Mouse (Mus musculus): Measurements from ENCODE around the gene Rpl37a.

DNA sequence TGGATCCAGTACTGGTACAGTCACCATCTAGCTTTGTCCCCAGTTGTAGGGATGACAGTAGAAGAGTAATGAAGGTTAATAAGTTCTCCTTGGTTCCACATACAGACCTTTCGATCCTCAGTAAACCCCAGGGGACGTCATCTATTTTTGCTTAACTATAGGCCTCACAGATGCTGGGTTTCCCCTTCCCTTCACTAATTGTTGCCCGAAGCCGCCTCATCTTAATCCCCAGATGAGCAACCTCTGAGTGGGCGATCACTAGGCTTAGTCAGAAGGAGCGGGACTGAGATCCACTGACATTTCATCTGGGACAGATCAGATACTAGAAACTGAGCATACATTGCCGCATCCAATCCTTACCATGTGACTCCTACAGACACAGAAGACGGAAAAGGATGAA, 44.1 kb downstream of the Rpl37a start:
- TF ChIP-seq POLR2A (IDR thresholded peaks at IDR 0.05; ENCODE audit: borderline replicate concordance, extremely low read depth, insufficient read depth, insufficient read length, poor library complexity, severe bottlenecking), result no peak
- TF ChIP-seq CTCF (IDR thresholded peaks at IDR 0.05; ENCODE audit: borderline replicate concordance, extremely low read depth, insufficient read depth, insufficient read length), result no peak
